Mouse (Mus musculus): ENCODE measurements at regions not wholly inside any gene's neighbourhood (a gene's known extent, or its start where the extent isn't known, plus 50 kb on each side); places are given as distances from the start of the nearest gene placed in this dataset.
"Not testable (repeated sequence)": the region's sequence is repeated elsewhere in the genome, so short reads cannot be mapped to it uniquely, and the experiment has no call there.

- not testable (repeated sequence) for H3K9ac ChIP-seq; H3K4me1 ChIP-seq (replicated peaks); H3K36me3 ChIP-seq; H3K27me3 ChIP-seq; H3K27ac ChIP-seq; ATAC-seq (ENCODE audit: low read depth); H3K9me3 ChIP-seq (replicated peaks); H3K4me2 ChIP-seq; DNase-seq; H3K4me3 ChIP-seq (replicated peaks)
- 75% methylated on average over 1 of the region's 1 CpGs for WGBS (ENCODE audit: insufficient replicate concordance)
Measured at GRCm38 (mm10) chr14:53572701-53573100, 681.2 kb downstream of the Dad1 start.

- Histone ChIP-seq H3K4me1 (replicated peaks) (no peaks in the 10 kb centered on the region), H3K27ac (no peak overlapping the region), H3K27me3 (no peaks in the 10 kb centered on the region), H3K36me3 (no peaks in the 10 kb centered on the region), H3K4me3 (replicated peaks) (no peak overlapping the region), H3K9me3 (replicated peaks) (no peaks in the 10 kb centered on the region), H3K4me2 (no peak overlapping the region), H3K9ac (no peak overlapping the region)
- WGBS (ENCODE audit: insufficient replicate concordance): 34% methylated on average over 2 of the region's 2 CpGs
- DNase-seq (no peak), ATAC-seq (ENCODE audit: low read depth) (no peak)
Measured at GRCm38 (mm10) chr14:53562606-53563005, 691.3 kb downstream of the Dad1 start.

- not testable (repeated sequence) for H3K27ac ChIP-seq; H3K9me3 ChIP-seq (replicated peaks); ATAC-seq (ENCODE audit: low read depth); H3K27me3 ChIP-seq; H3K9ac ChIP-seq; H3K4me2 ChIP-seq; H3K4me1 ChIP-seq (replicated peaks); H3K36me3 ChIP-seq; DNase-seq; H3K4me3 ChIP-seq (replicated peaks)
- 58% methylated on average over 5 of the region's 5 CpGs for WGBS (ENCODE audit: insufficient replicate concordance)
Measured at GRCm38 (mm10) chr14:53560146-53560545, 693.8 kb downstream of the Dad1 start.

GRCm38 (mm10) chr14:53559386-53559920 is 694.5 kb downstream of the Dad1 start:
- not testable (repeated sequence) for DNase-seq; H3K27me3 ChIP-seq; H3K36me3 ChIP-seq; H3K27ac ChIP-seq; H3K9ac ChIP-seq; ATAC-seq (ENCODE audit: low read depth); H3K9me3 ChIP-seq (replicated peaks); H3K4me2 ChIP-seq; H3K4me1 ChIP-seq (replicated peaks); H3K4me3 ChIP-seq (replicated peaks)

DNA sequence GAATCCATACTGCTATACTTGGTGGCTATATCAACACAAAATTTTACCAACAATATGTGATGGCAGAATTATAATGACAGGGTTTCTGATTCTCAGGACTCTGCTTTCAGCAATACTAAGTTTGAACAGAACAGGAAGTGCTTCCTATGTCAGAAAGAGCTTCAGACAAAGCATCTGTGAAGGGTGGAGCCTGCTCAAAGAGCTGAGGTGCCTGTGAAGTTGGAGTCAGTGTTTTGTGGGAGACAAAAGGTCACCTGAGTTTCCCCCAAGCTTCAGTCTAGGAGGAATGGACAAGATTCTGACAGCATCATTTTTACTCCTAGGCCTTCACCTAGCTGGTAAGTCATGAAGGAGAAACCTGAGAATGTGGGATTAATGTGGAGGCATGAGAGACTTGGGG is 700.1 kb downstream of the Dad1 start:
- no peak for ATAC-seq (ENCODE audit: low read depth)
- H3K4me3 ChIP-seq (replicated peaks): no peak overlapping the region
- H3K36me3 ChIP-seq: no peaks in the 10 kb centered on the region
- no peak overlapping the region for H3K4me2 ChIP-seq
- no peaks in the 10 kb centered on the region for H3K4me1 ChIP-seq (replicated peaks)
- H3K27me3 ChIP-seq: no peaks in the 10 kb centered on the region
- no peaks in the 10 kb centered on the region for H3K9me3 ChIP-seq (replicated peaks)
- no peak overlapping the region for H3K27ac ChIP-seq
- no peak for DNase-seq
- H3K9ac ChIP-seq: no peak overlapping the region

GRCm38 (mm10) chr14:53547365-53547764 is 706.5 kb downstream of the Dad1 start:
- not testable (repeated sequence) for H3K4me1 ChIP-seq (replicated peaks); H3K27ac ChIP-seq; H3K27me3 ChIP-seq; DNase-seq; H3K36me3 ChIP-seq; H3K4me2 ChIP-seq; H3K9me3 ChIP-seq (replicated peaks); ATAC-seq (ENCODE audit: low read depth); H3K4me3 ChIP-seq (replicated peaks); H3K9ac ChIP-seq

DNA sequence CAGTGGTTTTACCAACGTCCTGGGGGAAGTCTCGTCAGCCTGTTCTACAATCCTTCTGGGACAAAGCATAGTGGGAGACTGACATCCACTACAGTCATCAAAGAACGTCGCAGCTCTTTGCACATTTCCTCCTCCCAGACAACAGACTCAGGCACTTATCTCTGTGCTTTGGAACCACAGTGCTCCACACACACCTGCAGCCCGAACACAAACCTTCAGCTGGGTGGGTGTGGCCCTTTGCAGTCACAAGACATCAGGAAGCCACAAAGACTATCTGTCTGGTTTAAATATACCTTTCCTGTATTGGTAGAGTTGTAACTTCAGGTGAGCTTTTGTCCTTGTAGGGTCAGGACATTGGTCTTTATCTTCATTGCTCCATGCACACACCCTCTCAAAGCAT is 708.6 kb downstream of the Dad1 start:
- ATAC-seq (ENCODE audit: low read depth) (no peak), DNase-seq (no peak)
- no peaks in the 10 kb centered on the region for H3K27me3 ChIP-seq
- no peak overlapping the region for H3K9ac ChIP-seq
- no peak overlapping the region for H3K4me3 ChIP-seq (replicated peaks)
- H3K27ac ChIP-seq: no peak overlapping the region
- no peaks in the 10 kb centered on the region for H3K4me1 ChIP-seq (replicated peaks)
- no peaks in the 10 kb centered on the region for H3K9me3 ChIP-seq (replicated peaks)
- H3K36me3 ChIP-seq: no peaks in the 10 kb centered on the region
- WGBS (ENCODE audit: insufficient replicate concordance): 22% methylated on average over 5 of the region's 5 CpGs
- no peak overlapping the region for H3K4me2 ChIP-seq

DNA sequence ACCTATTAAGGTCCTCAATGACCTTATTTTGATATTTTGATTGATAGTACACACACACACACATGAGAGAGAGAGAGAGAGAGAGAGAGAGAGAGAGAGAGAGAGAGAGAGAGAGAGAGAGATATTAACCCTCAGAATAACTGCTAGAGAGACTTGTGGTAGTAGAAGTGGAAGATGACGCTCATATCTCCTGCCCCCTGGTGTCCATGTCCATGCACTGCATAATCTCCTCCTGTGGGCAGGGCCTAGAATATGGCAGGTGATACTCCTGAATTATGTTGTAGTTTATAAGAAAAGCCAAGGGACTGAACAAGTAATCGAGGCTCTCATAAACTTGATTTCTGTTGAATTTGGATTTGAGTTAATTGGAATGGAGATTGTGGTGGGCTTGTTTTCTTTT is 712.3 kb downstream of the Dad1 start:
- DNase-seq: peak; percentile 22
- H3K4me2 ChIP-seq; H3K9me3 ChIP-seq (replicated peaks); H3K4me1 ChIP-seq (replicated peaks); H3K27ac ChIP-seq; H3K36me3 ChIP-seq; H3K4me3 ChIP-seq (replicated peaks); H3K9ac ChIP-seq; ATAC-seq (ENCODE audit: low read depth); H3K27me3 ChIP-seq: not testable (repeated sequence)
- 25% methylated on average over 2 of the region's 2 CpGs for WGBS (ENCODE audit: insufficient replicate concordance)

- not testable (repeated sequence) for H3K27me3 ChIP-seq; H3K36me3 ChIP-seq; ATAC-seq (ENCODE audit: low read depth); H3K27ac ChIP-seq; H3K4me3 ChIP-seq (replicated peaks); H3K9me3 ChIP-seq (replicated peaks); H3K4me2 ChIP-seq; H3K9ac ChIP-seq; H3K4me1 ChIP-seq (replicated peaks)
- peak; percentile 11 for DNase-seq
- WGBS (ENCODE audit: insufficient replicate concordance): 49% methylated on average over 7 of the region's 7 CpGs
Measured at GRCm38 (mm10) chr14:53537895-53538294, 716.0 kb downstream of the Dad1 start.

GRCm38 (mm10) chr14:53523430-53523829 is 730.5 kb downstream of the Dad1 start:
- not testable (repeated sequence) for H3K4me3 ChIP-seq (replicated peaks); H3K4me2 ChIP-seq; DNase-seq; ATAC-seq (ENCODE audit: low read depth); H3K9ac ChIP-seq; H3K4me1 ChIP-seq (replicated peaks); H3K27ac ChIP-seq; H3K27me3 ChIP-seq; H3K36me3 ChIP-seq; H3K9me3 ChIP-seq (replicated peaks)
- no CpG with 5 or more reads among the region's 3 CpGs for WGBS (ENCODE audit: insufficient replicate concordance)

DNA sequence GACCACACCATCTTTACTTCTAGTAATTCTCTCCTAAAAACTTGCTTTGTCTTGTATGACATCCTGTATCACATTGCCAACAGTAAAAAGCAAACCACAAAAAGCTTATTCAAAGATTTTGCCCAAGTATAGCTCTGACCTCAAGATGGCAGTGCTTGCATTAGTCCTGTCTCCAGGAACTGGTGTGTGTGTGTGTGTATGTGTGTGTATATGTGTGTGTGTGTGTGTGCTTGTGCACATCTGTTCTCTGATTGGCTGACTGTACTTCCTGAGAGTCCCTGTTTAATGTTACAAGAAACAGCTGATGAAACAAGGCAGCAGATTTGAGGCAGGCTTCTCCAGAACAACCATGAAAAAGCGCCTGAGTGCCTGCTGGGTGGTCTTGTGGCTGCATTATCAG is 735.0 kb downstream of the Dad1 start:
- not testable (repeated sequence) for H3K4me2 ChIP-seq; H3K36me3 ChIP-seq; H3K27me3 ChIP-seq; DNase-seq; H3K4me3 ChIP-seq (replicated peaks); H3K4me1 ChIP-seq (replicated peaks); H3K9me3 ChIP-seq (replicated peaks); ATAC-seq (ENCODE audit: low read depth); H3K9ac ChIP-seq; H3K27ac ChIP-seq
- no CpG with 5 or more reads among the region's 1 CpGs for WGBS (ENCODE audit: insufficient replicate concordance)

- not testable (repeated sequence) for H3K4me1 ChIP-seq (replicated peaks); H3K27me3 ChIP-seq; DNase-seq; H3K9ac ChIP-seq; ATAC-seq (ENCODE audit: low read depth); H3K36me3 ChIP-seq; H3K4me2 ChIP-seq; H3K4me3 ChIP-seq (replicated peaks); H3K9me3 ChIP-seq (replicated peaks); H3K27ac ChIP-seq
- no CpG with 5 or more reads among the region's 10 CpGs for WGBS (ENCODE audit: insufficient replicate concordance)
Measured at GRCm38 (mm10) chr14:53516623-53517238, 737.2 kb downstream of the Dad1 start.

Data from liver, embryonic 13.5 days (tissue).